Mouse (Mus musculus): Measurements from ENCODE around the gene Hist1h2be.
A peak's percentile ranks its signal among the peaks of the same experiment; 100 is the strongest.
"Not testable (repeated sequence)": the region's sequence is repeated elsewhere in the genome, so short reads cannot be mapped to it uniquely, and the experiment has no call there.

The Hist1h2be gene

GRCm38 (mm10) chr13:23620733-23621531 lies at the start of gene Hist1h2be:
TSS of gene Hist1h2be (minus strand) at chr13:23621124.
- peak; percentile 78 for DNase-seq

- no peak for DNase-seq
These were observed 41.6 kb upstream of the Hist1h2be start for GRCm38 (mm10) chr13:23662536-23662935.

DNA sequence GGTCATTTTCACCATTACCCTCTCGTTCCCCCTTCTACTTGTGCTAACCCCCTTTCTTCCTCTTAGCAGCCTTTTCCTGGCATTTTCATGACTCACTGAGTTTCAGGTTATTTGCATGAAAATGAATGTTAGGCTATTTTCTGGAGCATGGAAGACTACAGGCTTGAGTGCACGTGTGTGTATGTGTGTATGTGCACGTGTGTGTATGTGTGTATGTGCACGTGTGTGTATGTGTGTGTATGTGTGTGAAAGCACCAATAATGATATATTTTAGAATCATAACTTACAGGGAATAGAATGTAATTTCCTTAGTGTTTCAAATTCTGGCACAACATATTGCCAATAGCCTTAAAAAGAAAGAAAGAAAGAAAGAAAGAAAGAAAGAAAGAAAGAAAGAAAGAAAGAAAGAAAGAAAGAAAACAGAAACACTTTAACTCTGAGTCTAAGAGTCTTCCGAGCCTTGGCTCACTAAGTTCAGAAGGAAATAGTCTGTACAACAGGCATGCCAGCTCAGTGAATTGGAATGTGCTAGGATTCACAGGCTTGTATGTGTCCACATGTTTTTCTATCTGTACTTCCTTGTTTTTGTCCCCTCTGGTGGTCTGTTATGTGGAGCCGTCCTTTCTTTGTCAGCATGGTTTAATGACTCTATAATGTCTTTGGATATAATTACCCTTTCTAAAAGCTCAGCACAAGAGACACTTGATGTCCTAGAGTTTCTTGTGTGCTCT lies 38.9 kb upstream of the Hist1h2be start:
- DNase-seq, result no peak

GRCm38 (mm10) chr13:23630653-23631052 lies 9.7 kb upstream of the Hist1h2be start:
- DNase-seq, result no peak

DNA sequence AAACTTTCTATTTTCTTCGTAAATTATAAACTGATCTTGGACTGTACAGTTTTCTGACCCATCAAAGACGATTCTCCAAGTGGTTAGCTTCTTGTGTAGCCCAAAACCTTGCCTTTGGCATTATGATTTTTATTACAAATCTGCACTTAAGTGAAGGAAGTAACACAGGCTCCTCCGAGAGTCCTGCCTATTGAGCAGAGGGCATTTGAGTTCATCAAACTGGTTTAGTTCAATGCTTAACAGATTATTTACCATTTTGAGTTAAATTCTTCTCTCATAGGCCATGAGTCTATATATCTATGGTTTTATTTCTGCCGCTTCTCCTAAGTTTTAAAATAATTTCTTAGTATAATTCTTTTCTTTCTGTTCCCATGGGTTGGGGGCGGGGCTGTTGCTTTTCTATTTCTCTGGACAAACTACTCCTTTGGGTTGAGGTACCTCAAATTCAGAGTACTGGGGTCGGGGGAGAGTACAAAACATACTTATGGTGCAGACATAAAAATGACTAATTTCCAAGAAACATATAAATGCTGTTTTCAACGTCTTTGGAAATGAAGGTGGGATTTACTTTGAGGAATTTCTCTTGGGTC lies 2.0 kb upstream of the Hist1h2be start:
- DNase-seq, result no peak

DNA sequence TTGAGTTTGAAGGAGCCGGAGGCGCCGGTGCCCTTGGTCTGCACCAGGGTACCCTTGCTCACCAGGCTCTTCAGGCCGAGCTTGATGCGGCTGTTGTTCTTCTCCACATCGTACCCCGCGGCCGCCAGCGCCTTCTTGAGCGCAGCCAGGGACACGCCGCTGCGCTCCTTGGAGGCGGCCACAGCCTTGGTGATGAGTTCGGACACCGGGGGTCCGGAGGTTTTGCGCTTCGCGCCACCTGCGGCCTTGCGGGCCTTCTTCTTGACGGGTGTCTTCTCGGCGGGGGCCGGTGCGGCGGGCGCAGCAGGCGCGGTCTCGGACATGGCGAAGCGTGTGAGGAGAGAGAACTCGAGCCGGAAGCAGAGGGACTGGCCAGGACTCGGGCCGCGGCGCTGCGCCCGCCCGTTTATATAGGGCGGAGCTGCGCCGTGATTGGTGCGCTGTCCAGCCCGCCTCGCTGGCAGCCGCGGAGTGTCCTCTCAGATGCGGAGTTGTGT lies 1.3 kb upstream of the Hist1h2be start, which contains the start of gene Hist1h1e:
Gene Hist1h1e, minus strand, starts transcription at position 384 of the 497 bp plus-strand sequence.
- DNase-seq, result peak; percentile 87

GRCm38 (mm10) chr13:23621532-23622174 lies 729 bp upstream of the Hist1h2be start:
- DNase-seq, result peak; percentile 74

- DNase-seq, result no peak
These were observed 730 bp downstream of the Hist1h2be start for GRCm38 (mm10) chr13:23620056-23620732.

GRCm38 (mm10) chr13:23611638-23612037 lies 9.3 kb downstream of the Hist1h2be start:
- DNase-seq, result no peak

GRCm38 (mm10) chr13:23610393-23610792 lies 10.5 kb downstream of the Hist1h2be start:
- DNase-seq, result no peak

DNA sequence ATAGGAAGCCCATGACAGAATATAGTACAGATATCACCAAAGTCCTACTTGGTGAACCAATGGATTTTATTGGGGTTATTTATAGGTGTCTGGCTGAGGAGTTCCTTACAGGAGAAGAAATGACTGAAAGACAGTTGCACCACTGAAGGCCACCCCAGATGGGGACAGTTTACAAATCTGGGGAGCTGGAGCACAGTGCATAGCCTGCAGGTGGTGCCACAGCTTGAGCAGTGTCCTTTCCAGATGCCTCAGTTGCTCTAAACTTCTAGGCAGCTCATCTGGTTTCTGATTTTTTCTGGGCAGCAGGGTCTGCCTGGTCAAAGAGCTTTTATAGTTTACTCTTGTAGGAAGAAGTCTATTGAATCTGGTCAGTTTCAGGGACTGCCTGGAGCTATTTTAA lies 11.1 kb downstream of the Hist1h2be start:
- no peak for DNase-seq

DNA sequence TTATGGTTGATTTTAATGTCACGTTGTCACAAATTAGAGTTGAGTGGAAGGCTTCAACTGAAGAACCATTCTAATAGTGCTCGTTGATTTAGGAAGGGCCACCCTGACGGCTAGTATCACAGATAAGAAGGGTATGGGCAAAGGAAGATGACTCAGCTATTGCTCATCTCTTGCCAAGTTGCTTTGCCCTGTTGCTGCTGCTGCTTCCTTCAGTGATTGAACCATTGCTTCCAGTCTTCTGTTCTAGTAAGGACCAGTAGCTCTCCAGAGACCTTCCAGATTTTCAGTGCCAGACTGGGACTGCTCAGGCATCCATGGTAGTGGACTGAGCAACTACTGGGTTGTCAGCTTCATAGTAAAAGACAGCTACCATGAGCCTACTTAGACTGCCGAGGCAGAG lies 11.7 kb downstream of the Hist1h2be start:
- DNase-seq, result no peak

DNA sequence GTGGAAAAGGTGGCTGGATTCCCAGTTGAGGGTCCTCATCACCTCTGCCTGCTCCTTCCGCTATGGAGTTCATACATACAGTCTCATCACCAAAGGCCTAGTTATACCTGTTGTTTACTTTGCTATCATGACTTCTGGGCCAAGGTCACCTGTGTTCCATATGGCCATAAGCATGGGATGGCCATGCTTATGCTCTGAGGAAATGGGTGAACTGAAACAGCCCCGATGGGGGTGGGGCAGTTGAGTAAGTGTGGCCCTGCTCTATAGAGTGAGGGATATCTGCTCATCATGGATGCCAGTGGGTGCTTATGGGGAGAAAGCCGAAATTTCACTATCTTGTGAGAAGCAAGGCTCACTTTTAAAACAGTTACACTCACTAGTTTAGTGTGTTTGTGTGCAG lies 15.9 kb downstream of the Hist1h2be start:
- no peak for DNase-seq

DNA sequence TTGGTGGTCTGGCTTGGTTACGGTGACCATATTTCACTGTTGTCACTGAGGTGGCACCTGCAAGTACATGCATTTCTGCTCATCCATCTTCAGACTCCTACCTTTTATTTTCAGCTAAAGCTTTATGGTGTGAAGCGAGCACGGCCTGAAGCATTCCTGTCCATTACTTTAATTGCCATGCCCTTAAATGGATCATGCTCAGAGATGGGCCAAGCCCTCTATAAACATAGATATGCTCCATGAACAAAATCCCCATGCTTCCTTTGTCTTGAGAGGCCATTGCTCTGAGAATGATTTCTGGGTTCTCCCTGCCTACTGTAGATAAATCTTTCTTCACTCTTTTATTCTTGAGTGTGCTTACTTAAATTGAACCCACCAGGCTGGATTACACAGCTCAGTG lies 16.5 kb downstream of the Hist1h2be start:
- no peak for DNase-seq

GRCm38 (mm10) chr13:23603182-23603699 lies 17.7 kb downstream of the Hist1h2be start:
- DNase-seq, result no peak

DNA sequence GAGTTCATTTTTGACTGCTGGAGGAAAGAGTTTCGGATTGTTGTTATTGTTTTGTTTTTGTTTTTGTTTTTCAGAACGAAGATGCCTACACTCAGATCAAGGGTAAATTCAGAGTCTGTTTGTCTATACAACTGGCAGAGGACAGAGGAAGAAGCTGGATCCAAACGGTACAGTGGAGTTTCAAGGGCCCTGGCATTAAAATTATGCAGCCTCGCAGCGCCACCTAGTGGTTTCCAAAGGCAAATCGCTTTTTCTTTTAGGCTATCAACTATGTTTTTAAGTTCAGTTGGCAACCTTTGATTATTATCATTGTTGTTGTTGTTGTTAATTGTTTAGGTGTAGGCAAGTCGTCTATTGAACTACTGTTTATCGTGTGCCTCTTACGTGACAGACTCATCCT lies 23.0 kb downstream of the Hist1h2be start:
- peak; percentile 36 for DNase-seq

DNA sequence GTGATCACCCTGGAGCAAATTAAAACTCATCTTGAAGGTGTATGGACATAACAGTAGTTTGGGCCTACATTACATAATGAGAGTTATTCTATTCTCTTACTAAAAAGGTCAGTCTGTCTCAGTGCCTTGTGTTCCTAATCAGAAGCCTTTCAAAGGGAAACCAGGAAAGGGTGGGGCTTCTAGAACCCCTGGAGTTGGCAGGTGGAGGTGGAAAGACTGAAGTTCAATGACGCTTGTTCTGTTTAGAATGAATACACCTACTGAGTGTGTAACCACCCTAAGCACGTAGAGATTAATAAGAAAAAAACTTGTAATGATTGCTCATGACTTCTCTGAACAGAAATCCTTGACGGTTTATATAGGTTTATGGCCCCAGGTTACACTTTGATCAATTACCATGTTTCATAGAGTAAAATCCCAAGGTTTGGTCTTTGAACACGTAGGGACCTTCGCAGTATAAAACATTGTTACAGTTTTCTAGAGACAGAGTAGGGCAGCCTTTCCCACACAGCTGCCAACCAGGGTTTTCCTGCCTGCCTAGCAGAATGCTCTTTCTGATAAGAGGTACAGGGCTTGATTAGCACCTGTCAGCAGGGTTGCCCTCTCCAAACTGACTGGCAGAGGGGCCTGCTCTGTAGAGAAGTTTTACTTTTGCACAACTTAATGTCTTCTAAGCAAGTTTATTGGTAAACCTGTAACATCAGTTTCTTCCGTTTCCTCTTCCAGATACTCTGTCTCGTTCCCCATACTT lies 25.1 kb downstream of the Hist1h2be start:
- no peak for DNase-seq

GRCm38 (mm10) chr13:23595185-23595584 lies 25.7 kb downstream of the Hist1h2be start:
- DNase-seq, result no peak

GRCm38 (mm10) chr13:23593051-23593770 lies 27.7 kb downstream of the Hist1h2be start:
- DNase-seq, result no peak

GRCm38 (mm10) chr13:23592614-23593013 lies 28.3 kb downstream of the Hist1h2be start:
- no peak for DNase-seq

GRCm38 (mm10) chr13:23591886-23592285 lies 29.0 kb downstream of the Hist1h2be start:
- DNase-seq, result not testable (repeated sequence)

Data from kidney, adult 11 months (tissue).